Mouse (Mus musculus) hindlimb bud, embryonic 11.5 days (tissue): Measurements from ENCODE around the gene Traf3ip2.

Experiments used
- DNase-seq: peaks from one replicate; pipeline ENCODE4 v3.0.0-alpha.2; 2012; ENCODE audit warnings: low read depth, low spot score; ENCODE audit errors: extremely low spot score

Gene Traf3ip2

GRCm38 (mm10) chr10:39612633-39612988 is at the start of gene Traf3ip2:
TSS of gene Traf3ip2 (plus strand) at chr10:39612934.
- no peak for DNase-seq

DNA sequence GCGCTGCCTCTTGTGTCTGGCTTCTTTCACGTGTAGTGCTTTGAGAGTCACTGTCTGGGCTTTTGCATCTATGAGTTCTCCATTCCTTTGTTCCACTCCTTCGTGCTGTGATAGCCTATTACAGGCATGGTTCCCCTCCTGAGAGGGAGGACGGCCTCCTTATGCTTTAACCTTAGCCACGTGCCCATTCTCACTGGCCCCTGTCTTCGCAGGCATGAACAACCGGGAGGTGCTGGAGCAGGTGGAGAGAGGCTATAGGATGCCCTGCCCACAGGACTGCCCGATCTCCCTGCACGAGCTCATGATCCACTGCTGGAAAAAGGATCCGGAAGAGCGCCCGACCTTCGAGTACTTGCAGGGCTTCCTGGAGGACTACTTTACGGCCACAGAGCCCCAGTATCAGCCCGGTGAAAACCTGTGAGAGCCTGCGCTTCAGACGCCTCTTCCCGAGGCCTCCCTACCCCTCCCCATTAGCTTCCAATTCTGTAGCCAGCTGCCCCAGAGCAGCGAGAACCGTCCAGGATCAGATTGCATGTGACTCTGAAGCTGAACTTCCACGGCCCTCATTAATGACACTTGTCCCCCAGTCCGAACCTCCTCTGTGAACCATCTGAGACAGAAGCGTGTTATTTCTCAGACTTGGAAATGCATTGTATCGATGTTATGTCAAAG is 49.0 kb upstream of the Traf3ip2 start:
- DNase-seq, result no peak

DNA sequence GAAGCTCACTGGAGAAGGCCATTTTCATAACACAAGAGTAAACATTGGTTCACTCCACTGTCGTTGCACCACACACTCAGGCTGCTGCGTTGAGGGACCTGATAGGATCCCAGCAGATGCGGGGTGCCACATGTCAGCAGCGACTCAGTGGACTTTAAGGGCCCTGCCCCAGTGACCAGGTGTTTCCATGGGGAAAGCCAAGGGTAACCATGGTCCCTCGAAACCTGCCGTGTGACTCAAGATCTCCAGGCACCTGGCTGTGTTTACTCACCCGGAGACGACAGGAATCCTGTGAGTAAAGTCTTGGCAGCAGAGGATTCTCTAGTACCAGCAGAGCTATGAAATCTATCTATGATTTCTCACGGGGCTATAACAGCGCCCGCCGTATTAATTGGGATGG is 45.8 kb upstream of the Traf3ip2 start:
- DNase-seq, result no peak

GRCm38 (mm10) chr10:39568991-39569390 is 43.7 kb upstream of the Traf3ip2 start:
- DNase-seq, result no peak

DNA sequence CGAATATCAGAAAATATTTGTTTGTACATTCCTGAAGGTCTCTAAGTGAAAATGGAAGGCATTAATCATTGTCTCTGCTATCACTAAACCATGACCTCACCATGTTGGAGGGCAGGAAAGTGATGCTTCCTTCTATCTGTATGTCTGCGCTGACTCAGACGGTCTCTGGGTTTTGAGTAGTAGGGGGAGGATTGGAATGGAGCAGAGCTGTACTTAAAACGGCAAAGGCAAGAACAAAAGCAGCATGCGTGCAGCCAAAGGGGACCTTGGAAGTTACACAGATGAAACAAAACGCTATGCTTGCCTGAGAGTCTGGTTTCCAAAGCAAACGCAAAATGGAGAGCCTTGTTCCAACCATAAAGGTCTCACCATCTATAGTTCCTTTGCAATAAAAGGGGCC is 41.7 kb upstream of the Traf3ip2 start:
- DNase-seq, result no peak

- no peak for DNase-seq
Measured at GRCm38 (mm10) chr10:39572050-39572671, 40.6 kb upstream of the Traf3ip2 start.

GRCm38 (mm10) chr10:39572672-39573051 is 40.1 kb upstream of the Traf3ip2 start:
- DNase-seq, result no peak

DNA sequence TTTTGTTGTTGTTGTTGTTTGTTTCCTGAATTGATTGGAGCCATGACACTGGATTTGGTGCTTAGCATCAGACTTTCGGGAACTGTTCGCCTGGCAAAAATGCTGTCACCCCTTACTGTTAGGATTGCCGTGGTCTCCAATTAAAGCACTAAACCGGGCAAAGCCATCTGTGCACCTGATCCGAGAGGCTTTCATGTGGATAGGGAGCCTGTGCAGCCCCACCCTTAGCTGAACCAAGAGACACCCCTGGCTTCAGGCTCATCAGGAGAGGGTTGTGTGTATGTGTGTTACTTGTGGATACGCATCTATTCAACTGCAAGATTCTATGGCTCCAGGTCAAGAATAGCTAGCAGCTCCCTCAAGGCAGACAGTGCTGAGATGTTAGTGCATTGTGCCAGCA is 36.3 kb upstream of the Traf3ip2 start:
- no peak for DNase-seq

DNA sequence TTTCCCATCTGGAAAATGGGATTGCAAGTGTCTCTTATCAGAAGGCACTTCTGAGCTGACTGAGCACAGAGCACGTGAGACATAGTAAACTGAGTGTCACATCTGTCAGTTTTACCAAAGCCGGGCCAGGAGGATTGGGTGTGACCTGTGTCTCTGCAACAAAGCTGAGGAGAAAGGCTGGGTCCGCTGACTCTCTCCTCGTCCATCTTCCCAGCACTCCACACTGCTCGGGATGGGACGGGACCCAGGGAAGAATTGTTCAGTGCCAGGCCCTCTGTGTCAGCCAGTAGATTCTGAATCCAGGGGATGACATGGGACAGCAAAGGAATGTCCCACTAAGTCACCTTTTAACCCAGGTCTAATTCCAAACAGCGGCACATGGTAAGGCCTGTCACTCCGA is 32.3 kb upstream of the Traf3ip2 start:
- DNase-seq, result no peak

DNA sequence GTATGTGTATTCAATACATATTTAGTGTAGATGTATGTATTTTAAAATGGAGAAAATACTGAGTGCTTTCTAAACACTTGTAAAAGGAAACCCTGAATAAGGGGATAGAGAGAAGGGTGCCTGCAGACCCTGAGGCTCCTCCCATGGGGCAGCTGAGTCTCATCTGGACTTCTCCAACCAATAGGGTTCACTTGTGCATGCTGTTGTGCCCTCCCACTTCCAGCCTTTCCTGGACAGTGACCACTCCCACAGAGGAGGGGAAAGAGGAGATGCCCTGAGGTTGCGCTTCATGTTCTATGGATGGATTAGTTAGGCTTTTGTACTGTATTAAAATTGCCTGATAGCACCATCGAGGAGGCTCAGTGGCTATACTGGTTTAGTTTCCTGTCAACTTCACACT is 30.3 kb upstream of the Traf3ip2 start:
- no peak for DNase-seq

DNA sequence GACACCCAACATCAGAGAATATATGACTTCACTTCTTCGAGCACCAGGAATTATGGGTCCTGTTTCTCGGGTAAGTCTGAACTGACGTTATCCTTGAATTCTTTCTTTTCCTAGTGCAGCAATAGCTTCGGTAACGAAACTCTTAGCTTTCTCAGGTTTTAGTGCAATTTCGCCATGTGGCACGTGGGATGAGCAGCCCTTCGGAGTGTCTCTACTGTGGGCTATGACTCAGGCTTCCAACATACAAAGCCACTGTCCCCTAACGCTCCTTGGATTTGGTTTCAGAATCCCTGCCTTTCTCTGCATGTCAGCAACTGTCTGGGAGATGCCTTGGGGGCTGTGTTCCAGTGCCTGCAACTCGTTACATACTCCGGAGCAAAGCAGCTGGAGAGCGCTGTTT is 29.0 kb upstream of the Traf3ip2 start:
- no peak for DNase-seq

DNA sequence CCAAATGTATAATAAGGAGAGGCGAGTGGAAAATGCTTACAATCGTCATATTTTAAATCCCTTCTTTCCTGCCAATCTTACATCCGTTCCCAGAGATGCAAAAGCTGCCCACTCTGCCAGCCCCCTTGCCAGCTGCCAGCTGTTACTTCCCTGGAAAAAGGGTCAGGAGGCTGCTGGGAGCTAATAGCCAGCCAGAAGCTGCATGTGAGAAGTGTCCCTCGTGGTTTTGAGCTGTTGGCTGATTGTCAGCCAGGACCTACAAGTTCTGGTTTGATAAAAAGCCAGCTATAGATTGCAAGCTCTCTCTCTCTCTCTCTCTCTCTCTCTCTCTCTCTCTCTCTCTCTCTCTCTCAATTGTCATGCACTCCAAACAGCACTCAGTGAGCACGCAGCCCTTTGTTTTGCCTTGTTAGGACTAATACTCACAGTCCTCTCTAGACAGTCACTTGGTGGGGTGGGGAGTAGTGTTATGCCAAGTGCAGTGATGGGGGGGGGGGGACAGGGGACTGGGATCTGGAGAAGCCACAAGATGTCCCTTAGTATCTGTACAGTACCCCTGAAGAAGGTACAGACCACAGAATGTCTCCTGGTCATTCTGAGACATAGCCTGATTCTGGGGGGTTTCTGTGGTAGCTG is 25.3 kb upstream of the Traf3ip2 start:
- DNase-seq, result no peak

GRCm38 (mm10) chr10:39587973-39588746 is 24.6 kb upstream of the Traf3ip2 start:
- DNase-seq, result no peak

- no peak for DNase-seq
Measured at GRCm38 (mm10) chr10:39589765-39590546, 22.8 kb upstream of the Traf3ip2 start.

DNA sequence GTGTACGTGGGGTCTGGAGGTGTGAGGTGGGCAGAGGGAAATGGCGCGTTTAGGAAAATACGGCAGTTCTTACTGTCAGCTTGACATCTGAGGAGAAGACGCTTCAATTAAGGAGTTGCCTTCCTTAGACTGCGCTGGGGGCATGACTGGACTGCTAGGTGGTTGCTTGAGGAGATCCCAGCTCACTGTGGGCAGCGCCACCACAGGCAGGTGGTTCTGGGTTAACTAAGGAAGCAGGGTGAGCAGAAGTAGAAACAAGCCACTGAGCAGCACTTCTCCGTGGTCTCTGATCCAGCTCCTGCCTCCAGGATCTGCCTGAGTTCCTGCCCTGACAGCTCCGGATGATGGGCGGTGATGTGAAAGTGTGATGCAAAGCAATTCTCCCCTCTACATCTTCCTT is 22.1 kb upstream of the Traf3ip2 start:
- no peak for DNase-seq

GRCm38 (mm10) chr10:39592501-39592900 is 20.2 kb upstream of the Traf3ip2 start:
- DNase-seq, result no peak

DNA sequence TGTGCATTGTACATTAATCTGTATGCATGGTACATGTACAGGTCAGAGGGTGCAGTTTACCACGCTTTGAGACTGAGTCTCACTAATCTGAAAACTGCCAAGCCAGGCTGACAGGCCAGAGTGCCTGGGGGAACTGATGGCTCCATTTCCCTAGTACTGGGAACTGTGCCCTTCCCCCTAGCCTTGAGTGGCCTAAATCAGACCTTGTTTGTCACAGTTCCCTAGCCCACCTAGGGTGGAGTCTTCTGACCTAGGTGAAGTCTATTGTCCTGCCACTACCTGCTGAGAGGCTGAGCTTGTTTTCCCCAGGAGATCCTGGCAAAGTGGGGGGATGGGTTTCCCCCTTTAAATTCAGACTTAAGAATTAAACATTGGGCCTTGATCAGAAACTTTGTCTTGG is 18.0 kb upstream of the Traf3ip2 start:
- no peak for DNase-seq

GRCm38 (mm10) chr10:39595862-39596261 is 16.9 kb upstream of the Traf3ip2 start:
- DNase-seq, result no peak

GRCm38 (mm10) chr10:39597116-39597791 is 15.5 kb upstream of the Traf3ip2 start:
- DNase-seq, result no peak

DNA sequence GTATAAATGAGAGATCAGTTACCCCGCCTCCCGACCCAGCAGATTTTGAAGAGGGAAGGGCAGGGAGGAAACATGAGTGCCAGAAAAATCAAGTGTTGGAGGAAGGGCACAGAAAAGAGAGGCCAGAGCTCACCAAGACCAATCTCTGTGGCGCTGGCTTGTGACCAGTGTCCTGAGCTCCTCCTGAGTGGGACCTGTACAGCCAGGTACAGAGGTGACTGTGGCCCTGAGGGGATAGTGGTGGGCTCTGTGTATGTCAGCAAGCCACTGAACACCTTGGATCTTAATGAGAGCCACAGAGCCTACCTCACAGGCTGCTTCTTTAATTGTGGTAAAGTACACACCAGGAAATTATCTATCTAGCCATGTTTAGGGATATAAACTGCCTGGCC is 14.9 kb upstream of the Traf3ip2 start:
- DNase-seq, result no peak

DNA sequence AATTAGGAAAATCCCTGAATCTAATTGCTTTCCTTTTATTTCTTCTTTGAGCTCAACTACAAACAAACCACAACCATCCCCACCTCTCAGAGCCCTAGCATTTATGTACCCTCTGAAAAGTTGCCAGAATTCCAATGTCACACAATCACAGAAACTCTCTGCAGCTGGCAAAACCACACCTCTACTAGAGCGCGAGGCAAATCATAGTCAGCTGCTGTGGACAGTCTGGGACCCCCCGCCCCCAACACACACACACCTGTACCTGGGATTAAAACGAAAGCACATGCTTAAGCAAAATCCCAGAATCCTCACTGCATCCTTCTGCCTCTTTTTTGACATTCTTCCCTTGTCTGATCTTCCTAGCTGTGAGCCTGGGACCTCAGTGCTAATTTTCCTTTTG is 13.1 kb upstream of the Traf3ip2 start:
- no peak for DNase-seq
